Mouse (Mus musculus) embryonic facial prominence, embryonic 10.5 days (tissue): ENCODE data around the gene Pitpnc1. TPM values are rescaled to one million over a fixed set of nuclear protein-coding genes. Genes with fewer than 3 reads are reported as not detected.
A peak's percentile ranks its signal among the peaks of the same experiment; 100 is the strongest.

Experiments used
- DNase-seq: peaks from one replicate; pipeline ENCODE4 v3.0.0-alpha.2; 2017; ENCODE audit warnings: low spot score
- H3K27ac ChIP-seq: fragments of 300-500 bp; sonication (generic); replicated peaks from 2 replicates; pipeline ENCODE4 v1.5.1; 2016; ENCODE audit warnings: mild to moderate bottlenecking
- H3K27me3 ChIP-seq: fragments of 300-500 bp; sonication (generic); replicated peaks from 2 replicates; pipeline ENCODE4 v1.6.1; 2016; ENCODE audit warnings: low read depth, mild to moderate bottlenecking; ENCODE audit not compliant: poor library complexity, severe bottlenecking
- H3K36me3 ChIP-seq: fragments of 300-500 bp; sonication (generic); replicated peaks from 2 replicates; pipeline ENCODE4 v1.6.1; 2016; ENCODE audit warnings: mild to moderate bottlenecking, moderate library complexity
- H3K4me1 ChIP-seq: fragments of 300-500 bp; sonication (generic); 2 replicates; pipeline ENCODE4 v1.6.1; 2016
- H3K4me3 ChIP-seq: fragments of 300-500 bp; sonication (generic); 2 replicates; pipeline ENCODE4 v1.5.1; 2016; ENCODE audit warnings: mild to moderate bottlenecking, moderate library complexity
- H3K9me3 ChIP-seq: fragments of 300-500 bp; sonication (generic); 2 replicates; pipeline ENCODE4 v1.6.1; 2016; ENCODE audit warnings: mild to moderate bottlenecking
- WGBS: fragments of 180-500 bp; shearing (Covaris S2); methylation state at CpG from one replicate; pipeline ENCODE4 v1.1.7; 2016; 5-methylcytosine and 5-hydroxymethylcytosine counted together
- polyA plus RNA-seq: library from polyadenylated mRNA; unstranded; fragments of >200 nt; fragmentation: Nextera tagmentation; extraction: Ambion mirVana; gene quantifications from 2 replicates; pipeline ENCODE4 v1.2.1, GENCODE M21; 2016

Pitpnc1 gene
- polyA plus RNA-seq, 1 experiment from 2014 or later: 42.5 TPM

DNA sequence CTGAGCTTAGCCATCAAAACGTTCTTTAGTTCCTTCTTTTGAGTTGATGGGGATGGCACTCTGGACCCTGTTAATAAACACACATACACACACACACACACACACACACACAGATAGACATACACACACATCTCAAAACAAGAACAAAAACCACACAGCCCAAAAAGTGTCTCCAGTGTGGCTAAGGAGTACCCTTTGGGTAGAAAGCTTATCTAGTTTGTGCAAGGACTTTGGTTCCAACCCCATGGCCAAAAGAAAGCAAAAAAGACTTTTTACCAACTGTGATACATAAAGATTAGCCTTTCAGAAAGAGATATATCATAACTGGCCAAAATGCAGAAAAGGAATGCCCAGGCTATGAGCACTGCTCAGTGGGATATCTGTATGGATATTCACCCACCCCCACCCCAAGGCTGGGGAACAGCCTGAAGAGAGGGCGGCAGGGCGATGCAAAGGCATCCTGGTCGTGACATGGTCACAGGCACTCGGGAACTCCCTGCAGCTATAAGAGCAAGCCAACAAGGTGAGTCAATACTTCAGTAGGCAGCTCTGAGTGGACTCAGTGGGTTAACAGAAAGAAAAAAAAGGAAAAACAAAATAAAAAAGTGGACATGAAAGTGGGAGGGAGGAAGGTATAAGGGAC is 60.3 kb downstream of the Pitpnc1 start:
- Histone ChIP-seq H3K9me3 (no peaks in the 10 kb centered on the region), H3K4me1 (peaks cover 51% of the 10 kb centered on the region), H3K27me3 (no peaks in the 10 kb centered on the region), H3K4me3 (no peak overlapping the region), H3K36me3 (no peaks in the 10 kb centered on the region; the same call in 1 of the 2 replicates), H3K27ac (no peak overlapping the region)
- WGBS: 74% methylated on average over 5 of the region's 5 CpGs
- no peak for DNase-seq

DNA sequence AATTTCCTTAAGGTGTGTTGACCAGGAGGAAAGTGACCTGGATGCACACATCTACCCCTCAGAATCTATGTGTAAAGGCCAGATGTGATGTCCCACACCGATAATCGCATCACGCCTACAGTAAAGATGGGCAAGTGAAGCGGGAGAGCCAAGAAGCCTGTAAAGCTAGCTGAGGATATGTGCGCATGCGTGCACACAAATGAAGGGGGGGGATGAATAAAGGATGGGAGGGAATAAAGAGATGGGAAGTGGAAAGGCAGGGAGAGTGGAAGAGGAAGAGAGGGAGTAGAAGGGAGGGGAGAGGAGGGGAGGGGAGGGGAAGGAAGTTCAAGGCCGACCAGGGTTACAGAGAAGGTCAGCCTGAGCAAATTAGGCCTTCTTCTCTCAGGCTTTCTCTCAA is 61.6 kb downstream of the Pitpnc1 start:
- Histone ChIP-seq H3K27me3 (no peaks in the 10 kb centered on the region), H3K36me3 (no peaks in the 10 kb centered on the region; the same call in 1 of the 2 replicates), H3K4me1 (peaks cover 43% of the 10 kb centered on the region), H3K9me3 (no peaks in the 10 kb centered on the region), H3K4me3 (no peak overlapping the region), H3K27ac (peak overlapping the region; percentile 30; the same call in 1 of the 2 replicates)
- no peak for DNase-seq
- 88% methylated on average over 7 of the region's 7 CpGs for WGBS

DNA sequence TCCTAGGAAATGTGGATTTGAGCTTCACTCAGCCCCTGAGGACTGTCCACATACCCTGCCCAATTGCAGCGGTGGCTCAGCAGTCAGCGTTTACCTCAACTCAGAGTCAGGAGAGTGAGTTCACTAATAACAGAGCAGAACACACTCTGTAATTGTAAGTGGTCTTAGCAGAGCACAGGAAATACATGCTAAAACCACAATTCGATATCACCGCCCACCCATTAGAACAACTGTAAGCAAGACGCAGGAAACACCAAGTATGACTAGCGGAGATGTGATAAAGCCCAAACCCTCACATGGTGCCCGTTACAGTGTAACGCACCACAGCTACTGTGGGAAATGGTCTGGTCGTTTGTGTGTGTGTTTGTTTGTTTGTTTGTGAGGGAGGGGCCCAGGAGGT is 62.8 kb downstream of the Pitpnc1 start:
- Histone ChIP-seq H3K27ac (no peak overlapping the region), H3K27me3 (no peaks in the 10 kb centered on the region), H3K36me3 (no peaks in the 10 kb centered on the region; the same call in 1 of the 2 replicates), H3K4me3 (no peak overlapping the region), H3K4me1 (peaks cover 31% of the 10 kb centered on the region), H3K9me3 (no peaks in the 10 kb centered on the region)
- no peak for DNase-seq
- WGBS: 90% methylated on average over 9 of the region's 9 CpGs

DNA sequence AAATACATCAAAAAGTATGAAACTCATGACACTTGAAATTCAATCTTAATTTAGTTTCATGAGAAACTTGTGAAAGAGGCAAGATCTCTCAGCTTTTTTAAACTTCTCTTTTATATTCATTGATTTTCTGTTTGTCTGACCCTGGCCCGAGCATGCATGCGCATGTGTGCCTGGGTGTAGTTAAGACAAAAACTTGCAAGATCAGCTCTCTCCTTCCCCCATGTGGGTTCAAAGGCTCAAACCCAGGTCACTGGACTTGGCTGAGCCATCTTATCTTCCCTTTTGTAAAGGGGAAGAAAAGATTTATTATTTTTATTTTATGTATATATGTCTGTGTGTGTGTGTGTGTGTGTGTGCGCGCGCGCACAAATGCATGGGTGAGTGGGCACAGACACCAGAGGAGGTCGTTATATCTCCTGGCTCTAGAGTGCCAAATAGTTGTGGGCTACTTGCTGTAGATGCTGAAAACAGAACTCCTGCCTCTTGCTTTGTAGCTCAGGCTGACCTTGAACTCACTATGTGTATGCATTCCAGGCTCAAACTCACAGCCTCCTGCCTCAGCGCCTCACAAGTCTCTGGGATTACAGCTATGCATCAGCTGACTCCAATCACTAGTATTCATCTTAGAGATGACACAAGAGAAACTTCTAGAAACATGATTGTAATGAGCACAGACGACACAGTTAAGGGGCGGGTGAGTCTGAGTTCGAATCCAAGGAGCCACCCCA is 64.7 kb downstream of the Pitpnc1 start:
- Histone ChIP-seq H3K36me3 (no peaks in the 10 kb centered on the region; the same call in 1 of the 2 replicates), H3K4me1 (peaks cover 14% of the 10 kb centered on the region), H3K27ac (no peak overlapping the region), H3K9me3 (no peaks in the 10 kb centered on the region), H3K4me3 (no peak overlapping the region), H3K27me3 (no peaks in the 10 kb centered on the region)
- DNase-seq: no peak
- 95% methylated on average over 11 of the region's 11 CpGs for WGBS

DNA sequence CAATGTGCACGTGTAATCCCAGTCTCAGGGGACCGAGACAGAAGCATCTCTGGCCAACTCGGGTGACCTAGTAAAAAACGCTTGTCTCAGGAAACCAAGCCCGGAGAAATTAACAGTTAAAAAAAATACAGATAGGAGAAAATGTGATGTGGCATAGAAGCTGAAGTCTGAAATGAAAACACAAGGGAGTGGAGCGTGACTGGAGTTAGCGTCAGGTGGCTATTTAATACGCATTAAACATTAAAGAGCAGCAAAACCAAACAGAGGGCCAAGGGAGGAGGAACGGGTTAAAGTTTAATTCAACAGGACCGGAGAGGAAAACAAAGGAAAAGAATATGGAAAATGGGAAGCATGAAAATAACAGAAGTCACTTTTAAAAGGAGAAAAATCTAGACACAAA is 67.2 kb downstream of the Pitpnc1 start:
- Histone ChIP-seq H3K27ac (no peak overlapping the region), H3K27me3 (no peaks in the 10 kb centered on the region), H3K36me3 (0 out of 2 replicates have a peak, but pooled peaks cover 3% of the 10 kb centered on the region), H3K9me3 (no peaks in the 10 kb centered on the region), H3K4me1 (peaks cover 15% of the 10 kb centered on the region), H3K4me3 (no peak overlapping the region)
- 89% methylated on average over 10 of the region's 10 CpGs for WGBS
- DNase-seq: no peak

DNA sequence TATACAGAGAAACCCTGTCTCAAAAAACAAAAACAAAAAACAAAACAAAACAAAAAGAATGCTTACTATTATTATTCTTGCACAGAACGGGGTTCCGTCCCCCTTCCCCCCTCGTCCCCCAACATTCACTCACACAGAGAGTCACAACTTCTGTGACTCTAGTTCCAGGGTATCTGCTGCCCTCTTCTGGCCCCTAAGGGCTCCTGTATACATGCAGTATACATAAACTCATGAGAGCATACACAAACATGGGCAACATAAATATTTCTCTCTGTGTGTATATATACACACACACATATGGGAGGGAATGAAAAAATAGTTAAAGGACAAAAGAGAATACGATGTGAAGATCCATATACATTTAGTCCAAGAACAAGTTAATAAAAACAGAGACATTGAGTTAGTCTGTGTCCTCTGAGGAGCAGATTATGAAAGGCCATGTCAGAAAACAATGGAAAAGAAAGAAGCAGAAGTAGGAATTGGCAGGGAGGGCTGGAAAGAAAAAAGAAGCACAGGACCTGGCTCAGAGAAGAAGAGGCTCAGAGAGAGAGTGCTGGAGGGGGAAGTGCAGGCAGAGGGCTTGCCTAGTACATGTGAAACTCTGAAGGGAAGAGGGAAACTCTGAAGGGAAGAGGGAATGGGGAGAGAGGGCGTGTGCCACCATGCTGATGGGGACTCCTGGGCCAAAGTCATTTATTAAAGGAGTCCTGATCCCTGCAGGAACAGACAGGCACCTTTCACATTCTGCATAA is 68.5 kb downstream of the Pitpnc1 start:
- Histone ChIP-seq H3K36me3 (0 out of 2 replicates have a peak, but pooled peaks cover 3% of the 10 kb centered on the region), H3K27ac (no peak overlapping the region), H3K4me1 (peaks cover 22% of the 10 kb centered on the region), H3K27me3 (no peaks in the 10 kb centered on the region), H3K4me3 (no peak overlapping the region), H3K9me3 (no peaks in the 10 kb centered on the region)
- DNase-seq: no peak
- WGBS: 95% methylated on average over 5 of the region's 5 CpGs

DNA sequence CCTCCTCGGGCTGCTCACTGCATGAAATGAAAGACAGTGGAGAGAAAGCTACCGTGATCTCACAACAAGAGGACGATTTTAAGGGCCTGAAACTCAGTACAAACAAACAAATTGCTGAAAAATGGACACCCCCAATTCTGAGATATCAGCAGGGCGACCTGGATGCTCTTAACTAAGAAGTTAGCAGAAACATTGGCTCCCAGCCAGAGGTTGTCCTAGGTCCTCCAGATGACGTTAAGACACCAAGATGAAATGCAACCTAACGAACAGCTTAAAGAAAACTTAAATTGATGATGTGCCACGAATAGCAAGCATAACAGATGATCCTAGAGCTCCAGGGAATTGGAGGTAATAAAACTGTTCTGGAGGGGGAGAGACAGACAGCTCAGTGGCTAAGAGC is 69.7 kb downstream of the Pitpnc1 start:
- H3K4me3 ChIP-seq: no peak overlapping the region
- DNase-seq: no peak
- H3K9me3 ChIP-seq: no peaks in the 10 kb centered on the region
- H3K27ac ChIP-seq: no peak overlapping the region
- H3K36me3 ChIP-seq: 0 out of 2 replicates have a peak, but pooled peaks cover 3% of the 10 kb centered on the region
- WGBS: 87% methylated on average over 7 of the region's 7 CpGs
- peaks cover 30% of the 10 kb centered on the region for H3K4me1 ChIP-seq
- H3K27me3 ChIP-seq: no peaks in the 10 kb centered on the region

DNA sequence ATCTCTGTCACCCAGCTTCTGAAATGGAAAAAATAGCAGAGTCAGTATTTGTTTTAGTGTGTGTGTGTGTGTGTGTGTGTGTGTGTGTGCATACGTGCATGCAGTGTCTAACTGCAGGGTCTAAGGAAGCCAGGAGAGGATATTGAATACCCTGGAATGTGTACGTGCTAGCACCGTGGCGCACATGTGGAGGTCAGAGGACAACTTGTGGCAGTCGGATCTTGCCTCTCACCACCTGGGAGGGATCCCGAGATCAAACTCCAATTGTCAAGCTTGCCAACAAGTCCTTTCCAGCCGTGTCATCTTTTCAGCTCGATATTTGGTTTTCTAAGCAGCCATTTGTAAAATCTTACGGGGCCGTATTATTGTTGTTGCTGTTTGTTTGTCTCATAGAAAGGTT is 70.5 kb downstream of the Pitpnc1 start:
- no peaks in the 10 kb centered on the region for H3K27me3 ChIP-seq
- no peaks in the 10 kb centered on the region for H3K9me3 ChIP-seq
- no peak overlapping the region for H3K27ac ChIP-seq
- H3K36me3 ChIP-seq: 0 out of 2 replicates have a peak, but pooled peaks cover 3% of the 10 kb centered on the region
- H3K4me1 ChIP-seq: peaks cover 32% of the 10 kb centered on the region
- peak; percentile 23 for DNase-seq
- 69% methylated on average over 10 of the region's 10 CpGs for WGBS
- H3K4me3 ChIP-seq: no peak overlapping the region

DNA sequence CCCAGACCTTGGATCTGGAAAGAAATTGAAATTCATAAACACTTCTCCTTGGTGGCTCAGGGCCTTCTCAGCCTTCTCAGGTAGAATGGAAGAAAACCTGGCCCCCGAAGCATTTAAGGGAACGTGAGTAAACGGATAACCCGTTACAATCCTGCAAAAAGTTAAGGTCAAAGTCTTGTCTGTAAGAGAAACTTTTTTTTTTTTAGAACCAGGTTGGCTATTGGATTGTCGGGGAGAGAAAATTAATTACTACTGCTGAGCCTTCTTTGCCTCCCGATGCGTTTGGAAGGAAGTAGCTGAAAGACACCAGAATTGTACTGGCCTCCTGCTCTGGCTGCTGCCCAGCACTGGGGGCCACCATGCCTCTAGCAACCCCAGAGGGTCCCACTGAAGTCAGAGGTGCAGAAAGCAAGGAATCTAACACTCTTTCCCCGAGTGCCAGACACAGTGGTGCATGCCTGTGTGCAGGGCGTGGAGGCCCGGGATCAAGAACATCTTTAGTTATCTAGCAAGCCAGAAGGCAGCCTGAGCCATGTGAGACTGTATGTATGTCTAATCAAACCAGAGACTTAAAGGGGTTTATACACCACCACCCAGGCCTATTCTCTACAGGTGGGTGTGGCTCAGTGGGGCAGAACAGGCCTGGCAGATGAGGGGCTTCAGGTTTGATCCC is 73.0 kb downstream of the Pitpnc1 start:
- Histone ChIP-seq H3K36me3 (peaks cover 6% of the 10 kb centered on the region), H3K9me3 (no peaks in the 10 kb centered on the region), H3K4me1 (peaks cover 33% of the 10 kb centered on the region; the same call in 1 of the 2 replicates), H3K4me3 (no peak overlapping the region), H3K27ac (no peak overlapping the region), H3K27me3 (no peaks in the 10 kb centered on the region)
- DNase-seq: no peak
- 86% methylated on average over 10 of the region's 10 CpGs for WGBS

DNA sequence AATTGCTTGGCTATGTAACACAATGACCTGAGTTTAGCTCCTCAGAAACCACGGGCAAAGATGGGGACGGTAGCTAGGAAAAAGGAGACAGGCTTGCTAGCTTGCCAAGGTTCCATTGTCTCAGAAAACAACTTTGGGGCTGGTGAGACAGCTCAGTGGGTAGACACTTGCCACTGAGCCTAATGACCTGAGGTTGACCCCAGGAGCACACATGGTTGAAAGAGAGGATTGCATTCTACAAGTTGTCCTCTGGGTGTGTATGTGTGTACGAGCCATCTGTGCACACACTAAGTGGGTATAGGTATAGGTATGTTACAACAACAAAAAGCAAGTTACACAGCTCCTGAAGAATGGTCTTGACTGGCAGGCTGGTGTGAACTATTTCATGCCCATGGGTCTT is 76.3 kb downstream of the Pitpnc1 start:
- no peaks in the 10 kb centered on the region for H3K27me3 ChIP-seq
- DNase-seq: no peak
- no peak overlapping the region for H3K4me3 ChIP-seq
- no peaks in the 10 kb centered on the region for H3K9me3 ChIP-seq
- H3K36me3 ChIP-seq: peaks cover 11% of the 10 kb centered on the region
- H3K27ac ChIP-seq: no peak overlapping the region
- WGBS: 84% methylated on average over 3 of the region's 3 CpGs
- peaks cover 41% of the 10 kb centered on the region for H3K4me1 ChIP-seq

DNA sequence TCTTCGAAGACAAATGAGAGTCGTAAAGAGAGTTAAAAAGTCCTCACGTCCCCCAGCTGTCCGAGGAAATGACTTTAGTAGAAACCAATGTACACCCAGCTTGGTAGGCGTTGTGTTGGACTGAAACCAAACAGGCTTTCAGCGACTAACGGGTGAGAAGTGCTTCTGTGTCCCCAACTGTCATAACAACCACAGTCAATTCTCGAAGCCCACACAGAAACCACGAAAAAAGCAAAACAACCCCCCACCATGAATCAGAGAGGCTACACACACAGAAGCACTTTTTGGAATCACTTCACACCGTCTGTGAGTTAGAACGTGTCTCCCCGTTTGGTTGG is 76.7 kb downstream of the Pitpnc1 start:
- Histone ChIP-seq H3K4me3 (no peak overlapping the region), H3K36me3 (peaks cover 9% of the 10 kb centered on the region), H3K27me3 (no peaks in the 10 kb centered on the region), H3K4me1 (peaks cover 41% of the 10 kb centered on the region), H3K9me3 (no peaks in the 10 kb centered on the region), H3K27ac (no peak overlapping the region)
- no peak for DNase-seq
- WGBS: 90% methylated on average over 12 of the region's 12 CpGs

DNA sequence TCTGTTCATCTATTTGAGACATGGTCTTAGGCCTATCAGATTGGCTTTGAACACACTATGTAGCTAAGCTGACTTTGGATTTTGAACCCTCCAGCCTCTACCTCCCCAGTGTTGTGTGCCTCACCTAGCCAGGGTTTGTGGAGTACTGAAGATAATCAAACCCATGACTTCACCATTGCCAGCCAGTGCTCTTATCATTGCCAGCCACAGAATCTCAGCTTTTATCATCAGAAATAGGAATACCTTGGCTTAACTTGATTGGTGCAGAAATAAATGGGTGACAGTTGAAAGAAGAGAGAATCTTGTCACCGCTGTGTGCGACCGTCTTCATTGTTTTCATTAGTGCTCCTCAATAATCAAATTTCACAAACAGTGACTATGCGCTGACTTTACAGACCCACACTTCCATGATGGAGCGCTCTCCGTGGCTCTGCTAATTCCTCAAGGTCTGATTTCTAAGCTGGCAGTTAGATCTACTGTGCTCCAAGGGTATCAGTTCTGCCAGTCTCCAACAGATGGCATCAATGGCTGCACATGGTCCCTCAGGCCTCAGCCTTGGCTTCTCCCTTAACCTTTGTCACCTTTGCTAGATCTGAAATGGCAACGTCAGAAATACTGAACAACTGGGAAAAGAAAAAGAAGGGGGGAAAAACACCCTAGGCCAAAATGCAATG is 77.2 kb downstream of the Pitpnc1 start:
- 90% methylated on average over 7 of the region's 7 CpGs for WGBS
- Histone ChIP-seq H3K27me3 (no peaks in the 10 kb centered on the region), H3K36me3 (peaks cover 9% of the 10 kb centered on the region), H3K9me3 (no peaks in the 10 kb centered on the region), H3K27ac (no peak overlapping the region), H3K4me1 (peaks cover 41% of the 10 kb centered on the region), H3K4me3 (no peak overlapping the region)
- no peak for DNase-seq
